Mouse (Mus musculus) megakaryocyte, adult 5-6 weeks (primary cell): ENCODE results near the gene Arhgap6. TPM values are rescaled to one million over a fixed set of nuclear protein-coding genes. Genes with fewer than 3 reads are reported as not detected.

Experiments
- ATAC-seq: 2 replicates; pipeline ENCODE4 v1.8.0; 2016; ENCODE audit warnings: mild to moderate bottlenecking, inconsistent platforms; ENCODE audit not compliant: poor library complexity, severe bottlenecking
- total RNA-seq, 2 experiments: library from RNA; stranded (forward) in 1 of 2; stranded (reverse) in 1 of 2; fragments of 153-499, 151-499 nt in 1 of 2; fragments of 221-1000, 200-1000 nt in 1 of 2; gene quantifications; 2 replicates each; pipeline versions ENCODE4 v1.2.3 to v1.2.4; 2015 to 2017

Arhgap6 gene
- total RNA-seq (2015) (2.5 and 3.3 TPM in 2 replicates), total RNA-seq (2017) (1.8 and 1.9 TPM in 2 replicates)

DNA sequence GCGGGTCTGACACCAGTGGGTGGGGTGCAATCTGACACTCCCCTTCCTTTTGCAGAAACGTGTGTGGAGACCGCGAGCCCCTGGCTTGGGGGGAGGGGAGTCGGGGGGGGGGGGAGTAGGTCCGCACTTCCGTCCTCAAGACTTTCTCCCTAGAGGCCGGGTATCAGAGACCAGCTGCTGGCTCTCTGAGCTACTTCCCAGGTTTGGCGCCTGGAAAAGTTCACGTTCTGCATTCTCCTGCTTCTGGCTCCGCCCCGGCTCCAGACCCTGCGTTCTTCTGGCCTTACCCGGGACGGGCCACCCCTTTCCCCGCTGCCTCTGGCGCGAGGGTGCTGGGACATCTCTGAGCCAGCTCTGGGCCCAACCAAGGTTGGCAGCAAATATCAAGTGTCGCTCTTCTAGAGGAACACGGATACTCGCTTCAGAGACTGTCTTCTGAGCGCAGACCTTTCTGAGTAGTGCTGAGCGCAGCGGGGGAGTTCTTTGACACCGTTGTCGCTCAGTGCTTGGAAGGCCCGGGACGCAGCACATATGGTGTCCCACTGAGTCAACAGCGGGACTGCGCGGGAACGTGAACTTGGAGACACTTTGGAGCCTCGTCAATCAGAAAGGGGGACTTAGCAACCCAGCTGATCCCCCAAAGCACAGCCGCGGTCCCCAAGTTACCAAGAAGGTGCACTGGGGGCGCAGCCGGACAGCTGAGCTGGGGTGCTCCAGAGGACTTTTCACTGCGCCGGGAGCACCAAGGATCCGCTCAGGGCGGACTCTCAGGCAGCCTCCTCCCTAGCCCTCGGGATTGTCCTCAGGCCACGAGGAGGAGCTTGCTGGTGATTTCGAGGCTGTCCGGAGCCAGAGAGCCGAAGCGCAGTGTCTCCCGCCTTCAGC is at the start of gene Arhgap6:
Arhgap6 (plus strand) TSS at position 126 of the 885 bp plus-strand sequence.
- peak; percentile 44 for ATAC-seq

DNA sequence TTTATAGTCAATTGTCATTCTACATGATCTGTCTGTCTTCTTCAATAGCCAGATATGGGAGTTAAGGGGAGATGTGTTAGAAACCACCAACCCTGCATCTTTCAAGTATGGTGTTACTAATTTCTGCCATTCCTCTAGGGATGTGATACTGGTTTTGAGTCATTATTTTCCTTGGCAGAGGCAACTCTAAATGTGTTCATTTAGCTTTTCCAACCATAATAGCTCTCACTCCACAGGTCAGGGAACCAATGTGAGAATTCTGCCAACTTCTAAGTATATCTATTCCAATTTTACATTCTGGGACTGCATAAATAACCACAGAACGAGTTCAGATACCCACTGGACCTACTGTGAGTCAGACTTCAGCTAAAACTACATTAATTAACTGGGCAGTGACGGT is 47.9 kb upstream of the Arhgap6 start:
- ATAC-seq = no peak

DNA sequence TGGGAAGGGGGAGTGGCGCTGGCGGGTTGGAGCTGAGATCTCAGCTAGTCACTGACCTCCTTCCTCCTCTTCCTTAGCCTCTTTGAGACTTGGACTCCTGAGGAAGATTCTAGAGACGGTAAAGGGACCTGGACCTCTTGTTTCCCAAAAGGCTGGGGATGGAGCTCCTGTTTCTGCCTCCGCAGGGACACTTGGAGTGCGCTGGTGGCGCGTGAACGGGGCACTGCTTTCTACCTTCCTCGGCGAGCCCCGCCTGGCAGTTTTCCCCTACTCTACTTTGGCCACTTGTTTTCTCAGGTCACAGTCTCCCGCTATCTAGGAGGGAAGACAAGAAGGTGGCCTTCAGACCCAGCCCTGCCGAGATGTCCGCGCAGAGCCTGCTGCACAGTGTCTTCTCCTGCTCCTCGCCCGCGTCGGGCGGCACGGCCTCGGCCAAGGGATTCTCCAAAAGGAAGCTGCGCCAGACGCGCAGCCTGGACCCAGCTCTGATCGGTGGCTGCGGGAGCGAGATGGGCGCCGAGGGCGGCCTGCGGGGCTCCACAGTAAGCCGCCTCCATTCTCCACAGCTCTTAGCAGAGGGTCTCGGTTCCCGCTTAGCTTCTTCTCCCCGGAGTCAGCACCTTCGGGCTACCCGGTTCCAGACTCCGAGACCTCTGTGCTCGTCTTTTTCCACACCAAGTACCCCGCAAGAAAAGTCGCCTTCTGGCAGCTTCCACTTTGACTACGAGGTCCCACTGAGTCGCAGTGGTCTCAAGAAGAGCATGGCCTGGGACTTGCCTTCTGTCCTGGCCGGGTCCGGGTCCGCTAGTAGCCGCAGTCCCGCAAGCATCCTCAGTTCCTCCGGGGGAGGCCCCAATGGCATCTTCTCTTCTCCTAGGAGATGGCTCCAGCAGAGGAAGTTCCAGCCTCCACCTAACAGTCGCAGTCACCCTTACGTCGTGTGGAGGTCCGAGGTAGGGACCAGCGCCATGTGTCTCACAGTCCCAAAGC is 1.3 kb downstream of the Arhgap6 start:
- ATAC-seq = peak; percentile 39

DNA sequence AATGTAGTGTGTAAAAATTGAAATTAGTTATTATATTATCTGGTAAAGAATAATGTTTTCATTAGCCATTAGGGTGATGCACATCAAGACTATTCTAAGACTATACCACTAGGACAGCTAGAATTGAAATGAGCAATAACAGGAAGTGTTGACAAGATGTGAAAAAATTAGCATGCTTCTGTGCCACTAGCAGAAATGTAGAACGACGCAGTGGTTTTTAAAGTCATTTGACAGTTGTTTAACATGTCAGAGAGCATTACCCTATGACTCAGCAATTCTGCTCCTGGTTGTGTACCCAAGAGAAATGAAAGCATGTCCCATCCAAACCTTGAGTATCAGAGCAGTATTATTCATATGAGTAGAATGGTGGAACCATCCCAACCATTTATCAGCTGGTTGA is 9.8 kb downstream of the Arhgap6 start:
- no peak for ATAC-seq

DNA sequence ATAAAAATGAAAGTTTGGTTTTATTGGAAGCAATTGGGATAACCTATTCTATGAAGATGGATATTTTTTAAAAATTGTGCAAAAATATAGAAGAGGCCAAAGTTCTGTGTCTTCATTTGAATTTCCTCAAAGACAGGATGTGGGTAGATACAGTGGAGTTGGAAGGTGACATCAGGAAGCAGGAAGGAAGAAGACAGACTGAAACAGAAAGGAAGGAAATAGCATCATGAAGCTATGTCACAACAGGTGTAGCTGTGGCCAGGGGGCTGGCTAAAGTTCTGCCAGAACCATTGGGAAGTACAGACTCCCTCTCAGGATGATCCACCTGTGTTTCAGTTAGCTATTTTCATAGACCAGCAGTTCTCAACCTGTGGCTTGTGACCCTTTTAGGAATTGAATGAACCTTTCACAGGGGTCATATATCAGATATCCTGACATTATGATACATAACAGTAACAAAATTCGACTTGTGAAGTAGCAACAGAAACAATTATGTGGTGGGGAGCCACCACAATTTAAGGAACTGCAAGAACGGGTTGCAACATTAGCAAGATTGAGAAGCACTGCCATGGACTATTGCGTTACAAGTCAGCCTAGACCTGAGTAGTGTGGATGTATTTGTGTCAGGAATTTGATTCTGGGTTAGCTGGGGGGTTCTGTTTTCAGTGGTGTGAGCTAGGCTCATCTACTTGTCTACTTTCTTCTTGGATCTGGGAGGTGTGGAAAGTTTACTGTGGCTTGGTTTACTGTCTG is 15.8 kb downstream of the Arhgap6 start:
- ATAC-seq = peak; percentile 96

DNA sequence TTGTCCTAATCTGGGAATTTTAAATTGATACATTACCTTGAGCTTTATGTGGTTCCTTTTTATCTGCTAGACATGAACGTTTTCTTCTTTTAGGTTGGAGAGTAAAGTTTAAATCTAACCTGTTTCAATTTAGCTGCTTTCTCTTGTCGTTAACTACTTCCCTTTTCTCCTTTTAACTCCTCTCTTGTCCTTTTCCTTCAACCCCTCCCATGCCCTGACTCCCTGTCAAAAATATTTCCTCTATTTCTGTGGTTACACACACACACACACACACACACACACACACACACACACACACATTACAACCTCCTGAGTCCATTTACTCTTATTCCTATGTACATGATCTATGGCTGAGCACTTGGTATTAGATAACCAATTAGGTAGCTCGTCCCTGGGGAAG is 24.0 kb downstream of the Arhgap6 start:
- ATAC-seq = peak; percentile 95

DNA sequence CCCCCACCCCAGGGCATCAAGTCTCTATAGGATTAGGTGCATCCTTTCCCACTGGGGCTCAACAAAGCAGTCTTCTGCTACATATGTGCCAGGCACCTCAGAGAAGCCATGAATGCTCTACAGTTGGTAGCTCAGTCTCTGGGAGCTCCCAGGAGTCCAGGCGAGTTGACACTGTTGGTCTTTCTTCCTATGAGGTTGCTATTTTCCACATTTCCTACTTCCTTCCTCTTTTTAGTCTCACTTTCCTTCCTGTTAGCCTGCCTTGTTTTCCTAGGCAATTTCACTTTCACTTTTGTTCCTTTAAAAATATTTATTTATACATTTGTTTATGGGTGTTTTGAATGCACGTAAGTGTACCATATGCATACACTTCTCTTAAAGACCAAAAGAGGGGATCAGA is 29.3 kb downstream of the Arhgap6 start:
- peak; percentile 64 for ATAC-seq

DNA sequence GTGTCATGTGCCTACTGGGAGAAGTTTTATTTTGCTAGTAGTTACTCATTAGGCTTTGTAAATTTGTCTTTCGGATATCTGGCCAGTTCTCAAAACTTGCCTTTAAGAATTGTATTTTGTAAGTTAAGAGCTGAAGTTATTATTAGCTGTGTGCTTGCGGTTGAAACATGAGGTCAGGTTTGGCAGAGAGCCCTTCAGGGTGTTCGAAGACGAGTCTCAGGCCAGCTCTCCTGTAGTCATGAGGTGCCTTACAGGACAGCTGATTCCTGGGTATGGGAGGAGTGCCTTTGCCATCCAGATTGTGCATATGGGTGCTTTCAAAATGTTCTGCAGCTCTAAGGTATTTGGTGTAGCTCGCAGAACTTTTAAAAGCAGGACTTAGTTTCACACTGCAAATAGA is 37.4 kb downstream of the Arhgap6 start:
- no peak for ATAC-seq

DNA sequence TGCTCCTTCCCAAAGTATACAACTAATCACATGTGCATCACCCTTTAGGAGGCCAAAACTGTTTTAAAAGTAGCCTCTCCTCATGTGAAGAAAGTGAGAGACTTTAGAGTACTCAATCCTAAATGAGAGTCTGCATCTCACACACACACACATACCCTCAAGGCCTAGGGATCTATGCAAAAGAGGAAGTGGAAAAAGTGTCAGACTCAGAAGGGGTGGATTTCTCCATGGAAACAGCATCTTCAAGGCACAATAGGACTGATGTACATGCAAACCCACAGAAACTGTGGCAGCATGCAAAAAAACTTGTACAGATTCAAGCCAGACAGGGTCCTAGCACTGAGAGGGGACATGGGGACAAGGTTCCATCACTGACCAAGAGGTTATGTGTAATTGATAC is 53.2 kb downstream of the Arhgap6 start:
- peak; percentile 60 for ATAC-seq

DNA sequence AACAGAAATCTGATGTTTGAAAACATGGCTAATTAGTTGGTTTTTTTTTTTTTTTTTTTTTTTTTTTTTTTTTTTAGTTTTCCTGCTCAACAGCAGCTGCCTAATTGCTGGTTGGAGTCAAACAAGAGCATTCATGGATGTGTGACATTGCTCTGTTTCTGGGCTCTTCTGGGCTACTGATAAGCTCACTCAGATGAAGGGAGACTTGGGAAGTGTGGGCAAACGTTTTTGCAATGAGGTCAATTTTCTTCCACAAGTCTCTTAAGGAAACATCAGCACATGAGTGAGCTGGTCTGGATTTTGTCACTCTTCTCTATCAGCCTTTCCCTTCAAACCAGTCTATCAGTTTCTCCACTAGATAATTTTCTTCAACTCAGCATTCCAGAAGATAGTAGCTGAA is 79.8 kb downstream of the Arhgap6 start:
- ATAC-seq = no peak

DNA sequence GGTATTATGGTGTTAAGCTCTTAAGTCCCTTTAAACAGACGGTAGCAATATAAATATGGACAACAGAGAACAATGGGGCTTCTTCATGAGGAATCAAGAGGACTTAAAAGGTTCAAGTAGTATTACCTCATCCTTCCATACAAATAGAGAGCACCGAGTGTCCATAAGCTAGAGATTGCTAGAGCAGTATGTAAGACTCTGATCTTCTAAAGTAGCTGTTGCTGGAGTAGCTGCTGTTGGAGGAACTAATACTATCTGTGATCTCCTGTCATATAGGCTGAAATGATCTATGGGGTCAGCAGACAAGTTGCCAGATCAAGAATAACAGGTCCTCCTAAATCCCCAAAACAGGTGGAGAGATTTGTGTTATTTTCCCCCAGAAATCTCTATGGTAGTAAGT is 108.7 kb downstream of the Arhgap6 start:
- no peak for ATAC-seq

DNA sequence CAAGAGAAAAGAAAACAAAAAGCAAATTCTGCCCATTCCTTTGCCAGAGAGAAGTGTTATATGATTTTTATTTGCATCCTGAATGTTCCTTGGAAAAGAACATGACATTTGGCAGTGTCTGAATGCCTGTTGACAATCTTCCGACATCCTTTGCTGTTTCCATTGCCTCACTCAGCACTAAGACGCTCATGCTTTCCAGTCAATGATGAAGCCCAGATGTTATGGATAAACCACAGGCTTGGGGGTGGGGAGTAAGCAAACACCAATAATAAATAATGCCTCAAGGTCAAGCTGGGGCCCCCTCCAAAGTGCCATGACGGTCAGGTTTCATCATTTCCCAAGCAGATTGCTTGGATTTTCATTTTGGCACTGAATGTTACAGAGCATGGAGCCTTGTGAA is 109.2 kb downstream of the Arhgap6 start:
- no peak for ATAC-seq

DNA sequence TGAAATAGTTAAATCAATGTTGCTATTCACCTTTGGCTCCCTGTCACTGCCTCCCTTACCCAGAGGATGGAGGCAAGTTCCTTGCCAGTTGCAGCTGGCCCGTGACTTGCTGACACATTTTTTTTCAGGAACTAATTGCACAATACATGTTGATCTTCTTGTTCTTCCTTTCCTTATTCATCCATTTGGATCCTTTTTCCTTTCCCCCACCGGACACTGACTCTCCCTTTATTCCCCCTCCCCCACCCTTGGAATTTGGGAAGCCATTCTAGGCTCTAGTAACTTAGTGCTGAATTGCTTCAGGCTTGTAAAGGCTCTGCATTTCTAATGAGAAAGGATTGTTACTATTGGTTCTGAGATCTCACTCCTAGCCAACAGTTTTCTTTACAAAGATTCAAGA is 112.7 kb downstream of the Arhgap6 start:
- ATAC-seq = no peak

DNA sequence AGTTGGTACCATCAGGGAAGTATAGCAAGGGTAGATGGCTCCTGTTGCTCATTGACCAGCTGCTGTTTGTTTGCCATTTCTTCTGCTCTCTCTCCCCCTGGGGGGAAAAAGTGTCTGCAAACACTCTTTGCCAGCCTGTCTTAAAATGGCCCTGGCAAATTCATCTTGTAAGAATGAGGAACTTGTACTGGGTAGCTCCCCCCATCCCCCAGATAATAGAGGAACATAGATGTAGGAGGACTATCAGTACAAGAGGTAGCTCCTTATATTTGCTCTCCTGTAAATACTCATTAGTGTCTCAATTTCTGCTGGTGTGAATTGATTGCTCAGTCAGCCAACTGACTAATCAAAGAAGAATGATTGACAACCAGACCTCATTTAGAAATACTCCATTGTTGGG is 118.6 kb downstream of the Arhgap6 start:
- ATAC-seq = peak; percentile 63

DNA sequence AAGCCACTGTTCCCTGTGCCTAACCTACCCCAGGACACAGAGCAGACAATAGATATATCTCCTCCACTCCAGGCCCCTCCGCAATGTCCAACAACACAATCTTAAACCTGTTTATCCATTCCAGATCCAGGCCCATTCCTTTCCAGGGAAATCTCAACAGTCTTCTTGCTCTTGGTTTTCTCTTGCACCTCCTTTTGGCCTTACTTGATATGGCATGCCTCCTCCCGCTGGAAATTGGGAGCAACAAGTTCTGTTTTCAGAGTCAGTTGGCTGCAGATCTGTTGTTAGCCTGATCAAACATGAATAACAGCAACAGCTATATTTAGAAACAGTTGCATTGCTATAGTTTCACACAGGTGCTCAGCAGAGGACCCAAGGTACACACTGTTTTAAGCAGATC is 126.0 kb downstream of the Arhgap6 start:
- no peak for ATAC-seq

DNA sequence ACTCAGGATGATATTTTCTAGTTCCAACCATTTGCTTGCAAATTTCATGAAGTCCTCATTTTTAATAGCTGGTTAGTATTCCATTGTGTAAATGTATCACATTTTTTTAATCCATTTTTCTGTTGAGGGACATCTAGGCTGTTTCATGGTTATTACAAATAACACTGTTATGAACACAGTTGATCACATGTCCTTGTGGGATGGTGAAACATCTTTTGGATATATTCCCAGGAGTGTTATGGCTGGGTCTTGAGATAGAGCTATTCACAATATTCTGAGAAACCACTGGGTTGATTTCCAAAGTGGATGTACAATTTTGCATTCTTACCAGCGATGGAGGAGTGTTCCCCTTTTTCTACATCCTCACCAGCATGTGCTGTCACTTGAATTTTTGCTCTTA is 137.5 kb downstream of the Arhgap6 start:
- no peak for ATAC-seq

DNA sequence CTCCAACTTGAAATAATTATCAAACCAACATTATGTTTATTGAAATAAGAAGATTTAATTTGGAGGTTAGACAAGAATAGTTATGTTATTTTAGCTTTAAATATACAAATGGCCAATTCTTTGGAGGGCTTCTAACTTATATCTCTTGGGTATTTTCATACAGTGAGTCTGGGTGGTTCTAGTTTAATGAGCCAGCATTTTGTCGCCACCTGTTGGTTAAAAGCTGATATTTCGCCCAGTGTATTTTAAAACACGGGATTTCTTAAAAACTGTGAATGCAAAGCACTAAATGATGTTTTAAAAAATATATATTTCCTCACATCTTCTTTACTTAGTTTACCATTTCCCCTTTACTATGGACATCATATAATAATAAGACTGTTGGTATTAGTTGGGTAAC is 140.5 kb downstream of the Arhgap6 start:
- ATAC-seq = peak; percentile 78

DNA sequence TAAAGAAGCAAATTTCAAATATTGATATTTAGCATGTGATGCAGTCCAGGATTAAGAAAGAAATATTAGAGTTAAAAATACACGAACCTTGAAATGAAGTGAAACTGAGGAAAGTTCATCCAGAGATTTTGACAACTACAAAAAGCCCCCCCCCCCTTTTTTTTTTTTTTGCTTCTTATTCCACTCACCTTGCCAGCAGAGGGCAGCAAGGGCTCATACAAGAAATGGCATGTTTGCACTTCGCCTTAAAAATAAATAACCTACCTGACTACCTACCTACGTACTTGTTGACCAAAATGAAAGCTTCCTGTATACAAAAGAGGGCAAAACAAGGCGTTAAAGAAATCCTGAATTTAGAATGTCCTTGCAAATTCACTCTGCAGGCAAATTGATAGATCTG is 143.0 kb downstream of the Arhgap6 start:
- 0 out of 2 replicates have a peak, but pooled peaks have one; percentile 38 for ATAC-seq

DNA sequence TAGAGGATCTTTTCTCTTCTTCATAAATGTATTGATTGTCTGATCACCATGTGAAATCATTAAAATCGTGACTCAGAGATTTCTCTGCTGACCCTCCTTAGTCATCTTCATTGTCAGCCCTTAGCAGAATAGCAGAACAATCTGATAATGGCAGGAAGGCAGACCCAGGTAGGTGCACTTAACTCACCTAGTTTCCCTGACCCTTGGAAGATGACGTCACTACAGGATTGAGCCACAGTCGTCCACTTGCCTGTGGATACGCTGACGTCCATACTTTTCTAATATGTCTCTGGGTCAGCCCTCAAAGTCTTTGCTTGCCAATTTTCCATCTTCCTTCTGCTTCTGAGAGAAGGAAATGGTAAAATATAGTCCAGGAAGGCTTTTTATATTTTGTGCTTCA is 146.8 kb downstream of the Arhgap6 start:
- no peak for ATAC-seq

DNA sequence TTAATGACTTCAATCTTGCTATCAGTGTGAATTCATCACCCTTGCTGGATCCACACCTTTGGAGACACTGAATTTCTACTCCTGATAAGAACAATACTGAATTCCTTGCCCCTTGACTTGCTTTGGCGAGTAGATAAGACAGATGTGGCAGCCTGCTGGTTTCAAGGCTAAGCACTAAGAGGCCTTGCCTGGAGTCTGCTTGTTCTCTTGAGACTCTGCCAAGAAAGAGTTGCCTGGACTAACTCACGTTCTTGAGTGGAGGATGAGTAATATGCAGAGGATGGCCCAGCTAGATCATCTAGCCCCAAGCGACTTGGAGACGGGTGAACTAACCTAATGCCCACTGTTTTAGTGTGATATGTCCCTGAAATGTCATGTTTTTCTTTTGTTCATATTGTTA is 148.3 kb downstream of the Arhgap6 start:
- no peak for ATAC-seq

DNA sequence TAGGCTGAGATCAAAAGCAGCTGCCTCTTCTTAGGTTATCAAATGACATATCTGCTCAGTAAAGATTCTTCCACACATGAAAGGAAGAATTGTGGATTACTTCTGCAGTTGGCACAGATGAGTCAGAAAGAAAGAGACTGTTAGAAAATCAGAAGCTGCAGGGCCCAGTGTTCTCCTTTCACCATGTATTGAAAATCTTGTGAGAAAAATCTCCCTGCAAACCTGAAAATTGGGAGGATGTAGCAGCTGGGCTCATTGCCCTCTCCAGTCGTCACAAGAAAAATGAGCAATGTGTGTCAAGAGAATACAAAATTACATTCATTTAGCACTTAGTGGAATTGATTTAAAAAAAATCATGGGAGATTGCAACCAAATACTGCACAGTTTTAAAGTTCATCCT is 180.5 kb downstream of the Arhgap6 start:
- no peak for ATAC-seq
